Comparison of ENCODE assay signal across 28 mouse cellular contexts in the genomic region with DNA sequence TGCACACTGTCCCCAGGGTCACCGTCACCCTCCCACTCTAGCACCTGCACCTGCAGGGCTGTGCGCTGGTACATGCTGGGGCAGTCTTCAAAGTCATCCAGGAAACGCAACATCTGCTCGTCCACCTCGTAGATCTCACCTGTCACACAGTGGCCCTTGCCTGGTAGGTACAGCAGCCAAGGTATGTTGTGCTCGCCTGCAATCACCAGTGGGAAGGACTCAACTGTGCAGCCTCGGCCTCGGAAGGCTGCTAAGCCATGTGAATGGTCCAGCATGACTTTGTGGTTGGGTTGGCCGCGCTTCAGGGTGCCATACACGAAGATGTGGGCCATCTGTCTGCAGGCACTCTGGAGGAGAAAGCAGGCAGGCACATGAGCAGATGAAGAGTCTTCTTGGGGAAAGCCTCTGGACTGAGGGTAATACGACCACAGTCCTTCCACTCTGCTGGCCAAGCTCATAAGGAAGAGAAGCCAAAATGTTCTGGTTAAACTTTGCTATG. TPM values are rescaled to one million over a fixed set of nuclear protein-coding genes. Genes with fewer than 3 reads are reported as not detected.
DNase-seq lines count a peak whose midpoint lies in the region; ATAC-seq and TF ChIP-seq lines count a peak whose summit lies in the region.
"Had no signal": no experiment of that assay in that cellular context is flagged by ENCODE, and none has a peak within 500 bp of the region (broad histone marks: within the 10 kb centered on the region; RNA-seq: fewer than 3 reads in every experiment).

No protein-coding gene starts in this region.

- H3K9ac ChIP-seq in intestine, embryonic 14.5 days (ENCODE audit: low read length), result no peak overlapping the region
- H3K9ac ChIP-seq in intestine, embryonic 15.5 days, result no peak overlapping the region
- H3K9ac ChIP-seq: embryonic facial prominence, embryonic 12.5 days; embryonic facial prominence, embryonic 15.5 days; forebrain, postnatal 0 days; hindbrain, embryonic 13.5 days had no signal

- 0 out of 2 replicates have a peak overlapping the region, but pooled peaks have one; percentile 30 for H3K27ac ChIP-seq in cerebellum, adult 2 months (ENCODE audit: insufficient read depth, low read length)
- no peak overlapping the region for H3K27ac ChIP-seq in intestine, embryonic 14.5 days (ENCODE audit: low read depth)
- no peak overlapping the region for H3K27ac ChIP-seq in intestine, embryonic 15.5 days
- H3K27ac ChIP-seq: embryonic facial prominence, embryonic 12.5 days; embryonic facial prominence, embryonic 15.5 days; gastrocnemius, adult 2 months; hindbrain, embryonic 10.5 days; hindbrain, embryonic 13.5 days had no signal

- H3K36me3 ChIP-seq in intestine, embryonic 14.5 days (ENCODE audit: control insufficient read depth, insufficient read depth, low read length), result peaks cover 9% of the 10 kb centered on the region; the same call in 1 of the 2 replicates
- H3K36me3 ChIP-seq in intestine, embryonic 15.5 days, result 0 out of 2 replicates have a peak, but pooled peaks cover 6% of the 10 kb centered on the region
- peaks cover 31% of the 10 kb centered on the region for H3K36me3 ChIP-seq in megakaryocyte, embryonic 14.5 days (replicated peaks; ENCODE audit: low read length)
- H3K36me3 ChIP-seq: embryonic facial prominence, embryonic 12.5 days; embryonic facial prominence, embryonic 15.5 days had no signal

- ATAC-seq in cerebellum, adult (ENCODE audit: insufficient number of reproducible peaks, low FRiP score, low TSS enrichment), result no peak
- no peak for ATAC-seq in intestine, embryonic 14.5 days (replicated peaks; ENCODE audit: low FRiP score, low TSS enrichment, low read depth)
- ATAC-seq in intestine, embryonic 15.5 days, result no peak
- ATAC-seq in megakaryocyte, adult 5-6 weeks (ENCODE audit: poor library complexity, severe bottlenecking), result no peak
- ATAC-seq: forebrain, embryonic 14.5 days; forebrain, postnatal 0 days; hindbrain, embryonic 16.5 days; inflammation-experienced regulatory T-cells, adult 6 months; Patski had no signal

- H3K4me1 ChIP-seq in cerebellum, adult 2 months (ENCODE audit: control insufficient read depth, insufficient read depth, low read length), result peaks cover 16% of the 10 kb centered on the region
- H3K4me1 ChIP-seq in intestine, embryonic 14.5 days (replicated peaks; ENCODE audit: control insufficient read depth, insufficient read depth, low read length), result no peaks in the 10 kb centered on the region
- no peaks in the 10 kb centered on the region for H3K4me1 ChIP-seq in intestine, embryonic 15.5 days (replicated peaks)
- peaks cover 15% of the 10 kb centered on the region for H3K4me1 ChIP-seq in megakaryocyte, embryonic 14.5 days
- H3K4me1 ChIP-seq: embryonic facial prominence, embryonic 15.5 days; hindbrain, embryonic 10.5 days; hindbrain, embryonic 13.5 days had no signal

- TF ChIP-seq CTCF in cerebellum, adult 2 months (IDR thresholded peaks at IDR 0.05; ENCODE audit: borderline replicate concordance, insufficient read depth, low read depth, low read length), result no peak

- peak; percentile 52 to 53 for DNase-seq in cerebellum, adult 2 months
- peak; percentile 44 to 57 for DNase-seq in cerebellum, postnatal 25 days
- DNase-seq in cerebellum, adult 8-10 months, result no peak
- DNase-seq in intestine, embryonic 14.5 days (ENCODE audit: low spot score), result peak; percentile 20
- DNase-seq: adrenal gland, postnatal 10 days; adrenal gland, postnatal 36 days; B cell, adult 2 months; forebrain, postnatal 0 days; gastrocnemius, adult 2 months; gastrocnemius, postnatal 14 days; heart, adult 18-20 months; heart, postnatal 36 days; kidney, adult 11 months; kidney, adult 8-10 months had no signal

- no peak for TF ChIP-seq POLR2A in cerebellum, adult 2 months (IDR thresholded peaks at IDR 0.05; ENCODE audit: borderline replicate concordance, insufficient read depth, low read length)

- no peaks in the 10 kb centered on the region for H3K9me3 ChIP-seq in intestine, embryonic 14.5 days (ENCODE audit: control insufficient read depth, low read length)
- H3K9me3 ChIP-seq in intestine, embryonic 15.5 days, result no peaks in the 10 kb centered on the region
- H3K9me3 ChIP-seq in megakaryocyte, embryonic 14.5 days, result no peaks in the 10 kb centered on the region
- H3K9me3 ChIP-seq: embryonic facial prominence, embryonic 12.5 days; embryonic facial prominence, embryonic 15.5 days; G1E; hindbrain, embryonic 10.5 days; hindbrain, embryonic 13.5 days had no signal

- H3K4me3 ChIP-seq in cerebellum, adult 2 months (replicated peaks; ENCODE audit: insufficient read depth, low read depth, low read length), result no peak overlapping the region
- H3K4me3 ChIP-seq in intestine, embryonic 14.5 days (ENCODE audit: low read depth, low read length), result no peak overlapping the region
- H3K4me3 ChIP-seq in intestine, embryonic 15.5 days (replicated peaks), result no peak overlapping the region
- H3K4me3 ChIP-seq in megakaryocyte, embryonic 14.5 days (replicated peaks), result peak overlapping the region; percentile 21
- H3K4me3 ChIP-seq: embryonic facial prominence, embryonic 12.5 days; embryonic facial prominence, embryonic 15.5 days; gastrocnemius, adult 2 months; hindbrain, embryonic 10.5 days; hindbrain, embryonic 13.5 days had no signal

- 51% methylated on average over 12 of the region's 12 CpGs for WGBS in cerebellum, adult 2 months
- WGBS in intestine, embryonic 14.5 days, result 92% methylated on average over 12 of the region's 12 CpGs
- 94% methylated on average over 12 of the region's 12 CpGs for WGBS in intestine, embryonic 15.5 days

- H3K27me3 ChIP-seq in cerebellum, adult 2 months (ENCODE audit: control insufficient read depth, insufficient read depth, low read length), result no peaks in the 10 kb centered on the region
- no peaks in the 10 kb centered on the region for H3K27me3 ChIP-seq in intestine, embryonic 14.5 days (replicated peaks; ENCODE audit: control insufficient read depth, insufficient read depth, low read length)
- no peaks in the 10 kb centered on the region for H3K27me3 ChIP-seq in intestine, embryonic 15.5 days (replicated peaks)
- no peaks in the 10 kb centered on the region for H3K27me3 ChIP-seq in megakaryocyte, embryonic 14.5 days (replicated peaks)
- H3K27me3 ChIP-seq: CH12.LX; embryonic facial prominence, embryonic 12.5 days; embryonic facial prominence, embryonic 15.5 days; hindbrain, embryonic 13.5 days; Patski had no signal

- H3K4me2 ChIP-seq in intestine, embryonic 14.5 days (ENCODE audit: low read length), result no peak overlapping the region
- no peak overlapping the region for H3K4me2 ChIP-seq in intestine, embryonic 15.5 days (replicated peaks)
- H3K4me2 ChIP-seq: embryonic facial prominence, embryonic 12.5 days; embryonic facial prominence, embryonic 15.5 days; hindbrain, embryonic 13.5 days had no signal

RNA-seq across cellular contexts. Expression of gene Ggact, which starts 22.0 kb away (rescaled TPM):
- polyA plus RNA-seq in cerebellum, adult 2 months (2012; rRNA removed), result 137 and 143 TPM in 2 replicates
- polyA plus RNA-seq in intestine, embryonic 14.5 days (2014; fragmentation: Nextera tagmentation; extraction: Ambion mirVana), result 31.4 and 37.9 TPM in 2 replicates
- polyA plus RNA-seq in intestine, embryonic 15.5 days (2015; fragmentation: Nextera tagmentation; extraction: Ambion mirVana), result 45.1 and 50.3 TPM in 2 replicates
- polyA plus RNA-seq in megakaryocyte, embryonic 14.5 days (2012; ENCODE audit: insufficient read depth, low replicate concordance), result 6.3 TPM in 1 of 2 replicates, not detected in the other
- 0.65 and 1.2 TPM in 2 replicates for total RNA-seq in megakaryocyte, adult 5-6 weeks (2015)
- 0.20 and 0.51 TPM in 2 replicates for total RNA-seq in megakaryocyte, adult 5-6 weeks (2017)
